Mouse (Mus musculus): ENCODE measurements at regions not wholly inside any gene's neighbourhood (a gene's known extent, or its start where the extent isn't known, plus 50 kb on each side); places are given as distances from the start of the nearest gene placed in this dataset.

GRCm38 (mm10) chr3:51004216-51004615 lies 220.0 kb upstream of the Noct start:
- no peak for TF ChIP-seq MAFK (IDR thresholded peaks at IDR 0.05; ENCODE audit: insufficient read depth, low read depth, low read length)
- no peak for TF ChIP-seq ZNF384 (IDR thresholded peaks at IDR 0.05; ENCODE audit: low read depth, low read length)
- TF ChIP-seq HCFC1 (IDR thresholded peaks at IDR 0.05; ENCODE audit: borderline replicate concordance, insufficient read depth, low read length), result no peak
- TF ChIP-seq ZC3H11A (IDR thresholded peaks at IDR 0.05; ENCODE audit: borderline replicate concordance, low read depth, low read length), result no peak
- no peak for TF ChIP-seq CHD2 (IDR thresholded peaks at IDR 0.05; ENCODE audit: low read depth, low read length)
- no peak for DNase-seq (ENCODE audit: low read depth, low spot score)
- in situ Hi-C loops (cut with MboI; ENCODE audit: low sequenced_read_pairs in 2 of 2, unreplicated experiment in 2 of 2), result no loop called here
- Histone ChIP-seq H3K9me3 (ENCODE audit: control insufficient read depth, insufficient read depth, low read depth, low read length) (no peaks in the 10 kb centered on the region), H3K4me3 (ENCODE audit: insufficient read depth in 1 of 2, low read depth in 1 of 2, low read length in 2 of 2, poor library complexity in 1 of 2, severe bottlenecking in 1 of 2) (no peak overlapping the region), H3K4me1 (ENCODE audit: control insufficient read depth in 2 of 2, insufficient read depth in 2 of 2, low read length in 2 of 2, poor library complexity in 1 of 2) (no peaks in the 10 kb centered on the region), H3K9ac (ENCODE audit: insufficient read depth, low read depth, low read length, poor library complexity, severe bottlenecking) (no peak overlapping the region), H3K27ac (ENCODE audit: insufficient read depth, low read depth, low read length, poor library complexity, severe bottlenecking) (no peak overlapping the region), H3K36me3 (ENCODE audit: control insufficient read depth, insufficient read depth, low read length, poor library complexity, severe bottlenecking) (no peaks in the 10 kb centered on the region)

- in situ Hi-C loops (cut with MboI; ENCODE audit: low sequenced_read_pairs in 2 of 2, unreplicated experiment in 2 of 2), result no loop called here
Measured at GRCm38 (mm10) chr3:51009098-51009497, 215.1 kb upstream of the Noct start.

GRCm38 (mm10) chr3:51019650-51020346 lies 204.4 kb upstream of the Noct start:
- H3K9me3 ChIP-seq (ENCODE audit: control insufficient read depth, insufficient read depth, low read depth, low read length), result no peaks in the 10 kb centered on the region
- no peak overlapping the region for H3K9ac ChIP-seq (ENCODE audit: insufficient read depth, low read depth, low read length, poor library complexity, severe bottlenecking)
- TF ChIP-seq ZC3H11A (IDR thresholded peaks at IDR 0.05; ENCODE audit: borderline replicate concordance, low read depth, low read length) (no peak), ZNF384 (IDR thresholded peaks at IDR 0.05; ENCODE audit: low read depth, low read length) (no peak), MAFK (IDR thresholded peaks at IDR 0.05; ENCODE audit: insufficient read depth, low read depth, low read length) (no peak), HCFC1 (IDR thresholded peaks at IDR 0.05; ENCODE audit: borderline replicate concordance, insufficient read depth, low read length) (no peak), CHD2 (IDR thresholded peaks at IDR 0.05; ENCODE audit: low read depth, low read length) (no peak)
- in situ Hi-C loops (cut with MboI; ENCODE audit: low sequenced_read_pairs in 2 of 2, unreplicated experiment in 2 of 2), result no loop called here
- no peaks in the 10 kb centered on the region for H3K4me1 ChIP-seq (ENCODE audit: control insufficient read depth in 2 of 2, insufficient read depth in 2 of 2, low read length in 2 of 2, poor library complexity in 1 of 2)
- H3K4me3 ChIP-seq (ENCODE audit: insufficient read depth in 1 of 2, low read depth in 1 of 2, low read length in 2 of 2, poor library complexity in 1 of 2, severe bottlenecking in 1 of 2), result no peak overlapping the region
- DNase-seq (ENCODE audit: low read depth, low spot score), result no peak
- H3K27ac ChIP-seq (ENCODE audit: insufficient read depth, low read depth, low read length, poor library complexity, severe bottlenecking), result no peak overlapping the region
- no peaks in the 10 kb centered on the region for H3K36me3 ChIP-seq (ENCODE audit: control insufficient read depth, insufficient read depth, low read length, poor library complexity, severe bottlenecking)

More at GRCm38 (mm10) chr3:51009098-51009497, 215.1 kb upstream of the Noct start:
- no peak overlapping the region for H3K4me3 ChIP-seq (ENCODE audit: insufficient read depth in 1 of 2, low read depth in 1 of 2, low read length in 2 of 2, poor library complexity in 1 of 2, severe bottlenecking in 1 of 2)
- no peak overlapping the region for H3K27ac ChIP-seq (ENCODE audit: insufficient read depth, low read depth, low read length, poor library complexity, severe bottlenecking)
- TF ChIP-seq CHD2 (IDR thresholded peaks at IDR 0.05; ENCODE audit: low read depth, low read length), result no peak
- H3K9me3 ChIP-seq (ENCODE audit: control insufficient read depth, insufficient read depth, low read depth, low read length), result no peaks in the 10 kb centered on the region
- DNase-seq (ENCODE audit: low read depth, low spot score), result no peak
- no peaks in the 10 kb centered on the region for H3K4me1 ChIP-seq (ENCODE audit: control insufficient read depth in 2 of 2, insufficient read depth in 2 of 2, low read length in 2 of 2, poor library complexity in 1 of 2)
- no peaks in the 10 kb centered on the region for H3K36me3 ChIP-seq (ENCODE audit: control insufficient read depth, insufficient read depth, low read length, poor library complexity, severe bottlenecking)
- H3K9ac ChIP-seq (ENCODE audit: insufficient read depth, low read depth, low read length, poor library complexity, severe bottlenecking), result no peak overlapping the region

- DNase-seq (ENCODE audit: low read depth, low spot score), result no peak
- H3K4me3 ChIP-seq (ENCODE audit: insufficient read depth in 1 of 2, low read depth in 1 of 2, low read length in 2 of 2, poor library complexity in 1 of 2, severe bottlenecking in 1 of 2), result no peak overlapping the region
- in situ Hi-C loops (cut with MboI; ENCODE audit: low sequenced_read_pairs in 2 of 2, unreplicated experiment in 2 of 2), result no loop called here
- no peaks in the 10 kb centered on the region for H3K36me3 ChIP-seq (ENCODE audit: control insufficient read depth, insufficient read depth, low read length, poor library complexity, severe bottlenecking)
- no peak overlapping the region for H3K27ac ChIP-seq (ENCODE audit: insufficient read depth, low read depth, low read length, poor library complexity, severe bottlenecking)
- H3K4me1 ChIP-seq (ENCODE audit: control insufficient read depth in 2 of 2, insufficient read depth in 2 of 2, low read length in 2 of 2, poor library complexity in 1 of 2), result no peaks in the 10 kb centered on the region
- no peaks in the 10 kb centered on the region for H3K9me3 ChIP-seq (ENCODE audit: control insufficient read depth, insufficient read depth, low read depth, low read length)
- H3K9ac ChIP-seq (ENCODE audit: insufficient read depth, low read depth, low read length, poor library complexity, severe bottlenecking), result no peak overlapping the region
- TF ChIP-seq ZNF384 (IDR thresholded peaks at IDR 0.05; ENCODE audit: low read depth, low read length), result no peak
- TF ChIP-seq CHD2 (IDR thresholded peaks at IDR 0.05; ENCODE audit: low read depth, low read length), result no peak
- TF ChIP-seq MAFK (IDR thresholded peaks at IDR 0.05; ENCODE audit: insufficient read depth, low read depth, low read length), result no peak
- no peak for TF ChIP-seq HCFC1 (IDR thresholded peaks at IDR 0.05; ENCODE audit: borderline replicate concordance, insufficient read depth, low read length)
- no peak for TF ChIP-seq ZC3H11A (IDR thresholded peaks at IDR 0.05; ENCODE audit: borderline replicate concordance, low read depth, low read length)
Measured at GRCm38 (mm10) chr3:51024655-51025054, 199.6 kb upstream of the Noct start.

- DNase-seq (ENCODE audit: low read depth, low spot score), result no peak
- in situ Hi-C loops (cut with MboI; ENCODE audit: low sequenced_read_pairs in 2 of 2, unreplicated experiment in 2 of 2), result no loop called here
- no peaks in the 10 kb centered on the region for H3K36me3 ChIP-seq (ENCODE audit: control insufficient read depth, insufficient read depth, low read length, poor library complexity, severe bottlenecking)
- H3K9me3 ChIP-seq (ENCODE audit: control insufficient read depth, insufficient read depth, low read depth, low read length), result no peaks in the 10 kb centered on the region
- H3K4me3 ChIP-seq (ENCODE audit: insufficient read depth in 1 of 2, low read depth in 1 of 2, low read length in 2 of 2, poor library complexity in 1 of 2, severe bottlenecking in 1 of 2), result no peak overlapping the region
- H3K4me1 ChIP-seq (ENCODE audit: control insufficient read depth in 2 of 2, insufficient read depth in 2 of 2, low read length in 2 of 2, poor library complexity in 1 of 2), result no peaks in the 10 kb centered on the region
- TF ChIP-seq ZNF384 (IDR thresholded peaks at IDR 0.05; ENCODE audit: low read depth, low read length), result no peak
- TF ChIP-seq MAFK (IDR thresholded peaks at IDR 0.05; ENCODE audit: insufficient read depth, low read depth, low read length), result no peak
- no peak for TF ChIP-seq ZC3H11A (IDR thresholded peaks at IDR 0.05; ENCODE audit: borderline replicate concordance, low read depth, low read length)
- no peak for TF ChIP-seq HCFC1 (IDR thresholded peaks at IDR 0.05; ENCODE audit: borderline replicate concordance, insufficient read depth, low read length)
- TF ChIP-seq CHD2 (IDR thresholded peaks at IDR 0.05; ENCODE audit: low read depth, low read length), result no peak
- no peak overlapping the region for H3K9ac ChIP-seq (ENCODE audit: insufficient read depth, low read depth, low read length, poor library complexity, severe bottlenecking)
- no peak overlapping the region for H3K27ac ChIP-seq (ENCODE audit: insufficient read depth, low read depth, low read length, poor library complexity, severe bottlenecking)
Measured at GRCm38 (mm10) chr3:51031821-51032220, 192.4 kb upstream of the Noct start.

Measured in ES-E14 (cell line).